Mouse (Mus musculus): ENCODE measurements at regions not wholly inside any gene's neighbourhood (a gene's known extent, or its start where the extent isn't known, plus 50 kb on each side); places are given as distances from the start of the nearest gene placed in this dataset.

DNA sequence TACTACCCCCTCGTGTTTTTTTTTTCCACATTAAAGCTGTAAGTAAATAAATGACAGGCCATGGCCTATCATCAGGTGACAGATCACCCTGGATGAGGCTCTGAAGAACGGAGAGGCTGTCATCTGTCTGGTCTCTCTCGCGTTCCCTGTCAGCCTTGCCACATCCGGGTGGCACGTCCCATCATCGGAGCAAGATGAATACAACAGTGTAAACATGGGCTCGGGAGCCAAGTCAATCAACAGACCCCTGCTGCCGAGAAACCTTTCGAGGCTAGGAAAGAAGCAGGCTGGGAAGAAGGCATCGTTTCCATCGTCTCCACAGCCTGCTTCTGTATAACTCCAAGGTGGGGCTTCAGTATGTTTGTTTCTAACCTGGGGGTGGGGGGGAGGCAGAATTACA, 286.8 kb upstream of the Id4 start:
- no peak for DNase-seq (ENCODE audit: low spot score in 2 of 2)

DNA sequence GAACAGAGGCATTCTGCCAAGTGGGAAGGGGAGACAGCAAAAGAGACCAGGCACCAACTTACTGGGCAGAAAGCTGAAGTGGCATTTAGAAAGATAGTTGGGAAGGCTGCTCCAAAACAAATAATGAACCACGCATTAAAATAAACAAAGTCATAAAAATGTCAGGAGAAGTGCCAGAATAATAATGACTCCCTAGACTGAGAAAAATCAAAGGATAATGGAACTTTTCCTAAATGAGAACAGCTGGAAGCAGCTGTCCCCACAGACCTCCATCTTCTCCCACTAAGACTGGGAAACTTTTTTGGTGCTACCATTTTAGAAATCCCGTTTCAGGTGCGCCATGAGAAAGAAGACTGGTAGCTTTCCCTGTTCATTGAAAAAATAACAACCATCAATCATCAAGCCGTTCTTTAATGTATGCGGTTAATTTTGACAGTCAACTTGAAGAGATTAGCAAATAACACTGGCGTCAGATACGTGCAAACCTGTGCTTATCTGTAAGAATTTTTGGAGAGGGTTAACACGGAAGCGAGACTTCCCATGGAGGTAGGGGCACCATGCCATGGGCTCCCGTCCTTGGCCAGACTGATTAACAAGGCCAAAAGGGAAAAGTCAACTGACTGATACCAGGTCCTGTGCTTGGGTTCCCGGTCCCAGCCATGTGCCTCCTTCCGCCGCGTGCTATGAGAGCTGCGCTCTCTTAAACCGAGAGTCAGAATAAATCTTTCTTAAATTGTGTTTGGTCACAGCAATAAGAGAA, 286.1 kb upstream of the Id4 start:
- DNase-seq (ENCODE audit: low spot score in 2 of 2), result no peak

- DNase-seq (ENCODE audit: low spot score in 2 of 2), result no peak
Measured at GRCm38 (mm10) chr13:47998495-47998894, 262.5 kb upstream of the Id4 start.

GRCm38 (mm10) chr13:47999399-47999798, 261.6 kb upstream of the Id4 start:
- DNase-seq (ENCODE audit: low spot score in 2 of 2), result no peak

DNA sequence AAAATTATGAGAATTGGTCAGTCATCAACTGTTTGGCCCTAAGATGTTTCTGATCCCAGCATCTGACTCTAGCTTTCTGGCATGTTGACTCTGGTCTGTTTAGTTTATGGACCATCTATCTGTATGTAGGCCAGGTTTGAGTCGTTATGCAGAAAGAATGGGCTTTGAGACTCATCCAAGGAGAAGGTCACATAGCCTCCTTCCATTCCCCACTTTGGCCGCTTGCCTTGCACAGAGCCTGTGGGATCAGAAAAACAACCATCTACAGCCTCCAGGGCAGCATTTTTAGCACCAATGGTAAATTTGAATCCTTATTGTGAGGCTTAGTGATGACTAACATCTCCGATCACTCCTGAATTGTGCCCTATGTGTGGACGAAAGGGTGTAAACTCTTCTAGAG, 257.9 kb upstream of the Id4 start:
- DNase-seq (ENCODE audit: low spot score in 2 of 2), result no peak

GRCm38 (mm10) chr13:48013336-48013750, 247.7 kb upstream of the Id4 start:
- no peak for DNase-seq (ENCODE audit: low spot score in 2 of 2)

GRCm38 (mm10) chr13:48015296-48015695, 245.7 kb upstream of the Id4 start:
- DNase-seq (ENCODE audit: low spot score in 2 of 2), result no peak

GRCm38 (mm10) chr13:48016051-48016450, 245.0 kb upstream of the Id4 start:
- DNase-seq (ENCODE audit: low spot score in 2 of 2), result no peak

DNA sequence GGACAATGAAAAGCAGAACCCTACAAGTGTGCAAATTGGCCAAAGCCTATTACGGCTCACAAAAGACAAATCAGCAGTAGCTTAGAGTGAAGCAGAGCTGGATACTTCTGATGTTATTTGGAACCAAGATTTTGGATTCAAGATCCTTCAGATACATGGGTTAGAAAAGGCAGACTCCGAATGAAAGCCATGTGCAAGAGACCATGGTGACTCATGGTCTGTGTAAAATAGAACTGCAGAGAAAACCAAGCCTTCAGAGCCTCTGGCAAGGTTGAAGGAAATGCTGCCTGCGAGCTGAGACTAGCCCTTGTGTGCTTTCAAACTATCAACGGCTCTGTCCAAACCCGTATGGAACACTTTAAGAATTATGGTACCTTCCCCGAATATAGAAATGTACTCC, 244.4 kb upstream of the Id4 start:
- no peak for DNase-seq (ENCODE audit: low spot score in 2 of 2)

GRCm38 (mm10) chr13:48017649-48018048, 243.4 kb upstream of the Id4 start:
- DNase-seq (ENCODE audit: low spot score in 2 of 2), result no peak

DNA sequence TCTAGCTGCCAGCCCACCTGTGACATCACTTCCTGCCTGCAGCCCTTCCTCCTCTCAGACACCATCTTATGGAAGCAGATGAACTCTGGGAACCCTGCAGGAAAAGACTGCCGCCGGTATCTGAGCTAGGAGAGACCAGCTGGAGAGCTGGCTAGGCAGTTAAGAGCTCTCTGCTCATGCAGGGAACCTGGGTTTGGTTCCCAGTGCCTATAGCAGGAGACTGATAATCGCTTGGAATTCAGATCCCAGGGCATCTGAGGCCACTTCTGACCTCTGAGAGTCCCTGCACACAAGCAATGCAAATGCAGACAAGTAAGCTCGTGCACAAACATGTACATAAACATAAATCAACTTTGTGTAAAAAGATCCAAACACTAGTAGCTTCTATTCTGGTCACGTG, 242.4 kb upstream of the Id4 start:
- no peak for DNase-seq (ENCODE audit: low spot score in 2 of 2)

DNA sequence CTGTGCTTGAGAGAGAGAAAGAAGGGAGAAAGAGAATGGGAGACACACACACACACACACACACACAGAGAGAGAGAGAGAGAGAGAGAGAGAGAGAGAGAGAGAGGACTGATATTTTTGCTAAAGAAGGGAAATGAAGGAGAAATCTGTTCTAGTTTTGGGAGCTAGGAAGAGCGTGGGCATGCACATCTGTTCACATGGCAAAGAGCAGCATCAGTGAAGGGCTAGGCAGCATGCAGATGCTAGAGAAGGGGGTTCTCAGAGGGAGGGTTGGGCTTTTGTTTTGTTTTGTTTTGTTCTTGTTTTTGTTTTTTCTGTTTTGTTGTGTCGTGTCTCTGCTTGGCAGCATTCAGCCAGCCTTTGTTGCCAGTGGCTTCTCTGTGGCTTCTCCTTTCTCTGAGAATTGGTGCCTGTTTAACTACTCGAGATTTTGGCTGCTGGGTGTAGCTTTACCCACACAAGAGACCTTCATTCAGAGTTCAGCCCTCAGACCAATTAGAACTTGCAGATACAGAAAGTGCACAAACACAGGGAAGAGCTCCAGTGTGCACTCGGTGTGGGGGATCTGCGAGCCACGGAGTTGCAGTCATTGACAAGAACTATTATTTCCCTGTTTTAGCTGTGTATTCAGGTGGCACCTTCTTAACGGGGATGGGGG, 237.9 kb upstream of the Id4 start:
- no peak for DNase-seq (ENCODE audit: low spot score in 2 of 2)

DNA sequence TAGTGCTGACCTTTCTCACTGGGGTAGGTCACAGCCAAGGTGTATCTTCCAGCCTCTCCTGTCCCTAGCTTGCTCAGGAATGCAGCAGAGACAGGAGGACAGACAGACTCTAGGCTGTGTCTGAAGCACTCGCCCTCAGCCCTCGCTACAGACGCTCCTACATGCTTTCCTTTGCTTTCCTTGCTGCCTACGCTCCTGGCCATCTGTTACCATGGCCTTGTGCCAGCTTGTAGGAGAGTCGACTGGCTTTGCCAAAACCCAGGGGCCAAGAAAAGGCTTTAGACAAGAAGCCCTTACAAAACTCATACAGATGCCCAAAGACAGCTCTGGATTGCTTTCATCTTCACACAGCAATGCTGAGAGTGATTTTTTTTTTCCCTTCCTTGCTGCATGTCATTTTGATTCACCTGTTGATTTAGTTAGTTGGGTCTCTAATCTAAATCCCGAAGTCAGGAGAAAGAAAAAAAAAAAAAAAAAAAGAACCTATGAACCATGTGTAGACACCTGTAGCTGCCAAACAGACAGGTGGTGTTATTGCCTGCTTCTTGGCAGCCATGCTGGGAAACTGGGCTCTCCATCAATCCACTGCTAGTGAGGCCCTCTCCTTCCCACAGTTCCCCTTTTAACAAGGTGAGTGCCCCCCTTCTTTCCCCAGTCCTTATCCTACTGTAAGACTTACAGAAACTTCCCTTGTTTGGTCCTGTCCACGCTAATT, 233.1 kb upstream of the Id4 start:
- no peak for DNase-seq (ENCODE audit: low spot score in 2 of 2)

GRCm38 (mm10) chr13:48031491-48031890, 229.5 kb upstream of the Id4 start:
- DNase-seq (ENCODE audit: low spot score in 2 of 2), result no peak

DNA sequence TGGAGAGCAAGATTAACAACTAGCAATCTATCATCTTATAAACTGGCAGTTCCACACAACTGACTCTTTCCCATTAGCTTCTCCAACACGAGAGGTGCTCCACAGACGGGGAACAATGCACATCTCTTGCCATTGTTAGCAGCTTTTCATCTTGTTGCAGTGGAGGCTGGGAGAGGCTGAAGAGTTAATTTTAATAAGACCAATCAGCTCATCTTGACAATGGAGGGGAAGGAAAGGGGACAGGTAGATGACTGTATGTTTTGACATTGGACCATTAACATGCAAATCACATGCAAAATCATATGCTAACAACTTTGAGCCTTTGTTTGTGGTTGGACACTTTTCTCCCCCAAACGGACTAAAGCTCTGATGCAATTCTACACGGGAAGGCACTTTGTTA, 218.9 kb upstream of the Id4 start:
- DNase-seq (ENCODE audit: low spot score in 2 of 2), result no peak

- DNase-seq (ENCODE audit: low spot score in 2 of 2), result no peak
Measured at GRCm38 (mm10) chr13:48042572-48042971, 218.5 kb upstream of the Id4 start.

- no peak for DNase-seq (ENCODE audit: low spot score in 2 of 2)
Measured at GRCm38 (mm10) chr13:48046201-48046750, 214.8 kb upstream of the Id4 start.

DNA sequence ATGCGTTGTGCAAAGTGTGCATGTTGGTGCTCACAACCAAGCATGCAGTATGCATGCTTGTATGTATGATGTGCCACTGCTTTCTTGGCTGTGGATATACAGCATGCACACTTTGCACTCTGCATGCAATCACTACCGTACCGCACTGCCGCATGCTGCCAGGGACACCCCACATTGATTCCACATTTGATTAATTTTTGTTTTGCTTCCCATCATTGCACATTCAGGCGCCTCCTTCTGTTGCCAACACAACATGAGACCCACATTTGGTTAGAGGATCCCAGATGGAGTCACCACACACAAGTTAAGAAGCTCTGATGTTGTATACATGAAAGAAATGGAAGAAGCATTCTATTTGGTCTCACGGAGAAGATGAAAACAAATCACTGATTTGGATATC, 211.2 kb upstream of the Id4 start:
- no peak for DNase-seq (ENCODE audit: low spot score in 2 of 2)

DNA sequence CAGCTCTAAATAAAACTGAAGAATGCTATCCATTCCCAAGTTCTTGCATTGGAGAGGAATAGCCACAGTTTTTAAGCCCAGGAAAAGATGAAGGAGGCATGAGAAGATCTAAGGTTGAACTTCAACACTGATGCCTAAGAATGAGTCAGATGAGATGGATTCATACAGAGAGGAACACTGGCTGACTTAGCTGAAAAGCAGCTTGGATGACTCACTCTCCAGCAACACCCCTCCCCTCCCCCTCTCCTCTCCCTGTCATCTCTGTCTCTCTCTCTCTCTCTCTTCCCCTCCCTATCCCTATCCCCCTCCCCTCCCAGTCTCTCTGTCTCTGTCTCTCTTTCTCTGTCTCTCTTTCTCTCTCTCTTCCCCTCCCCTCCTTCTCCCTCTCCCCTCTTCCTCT, 186.4 kb upstream of the Id4 start:
- no peak for DNase-seq (ENCODE audit: low spot score in 2 of 2)

DNA sequence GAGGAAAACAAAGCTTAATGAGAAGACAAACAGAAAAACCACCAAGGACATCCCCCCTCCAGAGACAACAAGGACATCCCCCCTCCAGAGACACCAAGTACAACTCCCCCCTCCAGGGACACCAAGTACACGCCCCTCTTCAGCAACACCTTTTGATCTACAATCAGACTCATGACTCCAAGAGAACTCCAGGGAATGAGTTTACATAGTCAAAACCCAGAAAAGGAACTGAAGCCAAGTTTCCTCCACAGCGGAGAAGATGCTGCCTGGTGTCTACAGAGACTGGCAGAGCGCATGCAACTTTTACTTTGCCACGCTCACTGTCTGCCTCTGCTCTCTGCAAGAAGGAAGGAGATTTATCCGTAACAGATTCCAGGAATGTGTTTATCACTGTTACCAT, 185.7 kb upstream of the Id4 start:
- DNase-seq (ENCODE audit: low spot score in 2 of 2), result no peak

DNA sequence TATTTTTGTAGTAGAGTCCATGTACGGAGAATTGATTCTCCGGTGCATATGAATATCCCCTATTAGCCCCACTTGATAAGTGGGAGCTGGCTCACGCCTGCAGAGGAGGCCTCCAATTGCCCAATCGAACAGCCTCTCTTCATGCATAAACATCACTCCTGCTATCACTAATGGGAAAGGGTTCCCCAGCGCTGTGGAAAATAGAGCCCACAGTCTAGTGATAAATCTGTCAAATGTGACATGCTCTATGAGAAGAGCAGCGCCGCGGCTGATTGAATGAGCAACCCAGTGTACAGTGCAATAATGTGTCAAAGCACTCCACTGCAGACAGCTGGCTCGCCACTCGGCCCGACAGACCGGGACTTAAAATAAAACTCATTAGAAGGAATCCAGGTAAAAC, 182.8 kb upstream of the Id4 start:
- no peak for DNase-seq (ENCODE audit: low spot score in 2 of 2)

GRCm38 (mm10) chr13:48083294-48083693, 177.7 kb upstream of the Id4 start:
- DNase-seq (ENCODE audit: low spot score in 2 of 2), result no peak

DNA sequence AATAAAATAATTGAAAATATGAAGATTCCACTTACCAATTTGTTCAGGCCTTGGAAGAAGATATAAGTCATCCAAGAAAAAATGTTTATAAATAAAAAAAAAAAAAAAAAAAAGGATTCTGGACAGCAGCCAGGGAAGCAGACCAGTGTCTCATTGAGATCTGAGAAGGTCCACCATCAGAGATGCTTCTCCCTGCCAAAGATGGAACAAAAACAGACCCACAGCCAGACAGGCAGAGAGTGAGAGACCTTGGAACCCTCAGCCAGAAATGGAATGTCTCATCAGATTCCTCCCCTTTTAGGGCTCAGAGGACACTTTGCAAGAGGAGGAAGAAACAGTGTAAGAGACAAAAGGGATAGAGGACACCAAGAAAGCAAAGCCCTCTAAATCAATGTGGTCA, 177.2 kb upstream of the Id4 start:
- DNase-seq (ENCODE audit: low spot score in 2 of 2), result no peak
